Comparison of ENCODE assay signal across 14 mouse cellular contexts in genomic region chr9:123589240-123589910, GRCm38 (mm10). TPM values are rescaled to one million over a fixed set of nuclear protein-coding genes. Genes with fewer than 3 reads are reported as not detected.
A peak's percentile ranks its signal among the peaks of the same experiment; 100 is the strongest.
DNase-seq lines count a peak whose midpoint lies in the region; ATAC-seq lines count a peak whose summit lies in the region.
"Had no signal": no experiment of that assay in that cellular context is flagged by ENCODE, and none has a peak within 500 bp of the region (broad histone marks: within the 10 kb centered on the region; RNA-seq: fewer than 3 reads in every experiment).

No protein-coding gene starts in this region.

- no peaks in the 10 kb centered on the region for H3K27me3 ChIP-seq in intestine, embryonic 16.5 days (replicated peaks; ENCODE audit: control insufficient read depth, insufficient read depth, low read length)
- H3K27me3 ChIP-seq in kidney, embryonic 15.5 days = no peaks in the 10 kb centered on the region
- no peaks in the 10 kb centered on the region for H3K27me3 ChIP-seq in liver, embryonic 12.5 days (replicated peaks)
- no peaks in the 10 kb centered on the region for H3K27me3 ChIP-seq in forebrain, embryonic 16.5 days (replicated peaks; ENCODE audit: control insufficient read depth, insufficient read depth, low read length)
- H3K27me3 ChIP-seq: limb, embryonic 12.5 days; neural tube, embryonic 13.5 days had no signal

- H3K4me1 ChIP-seq in intestine, embryonic 16.5 days (ENCODE audit: control insufficient read depth, insufficient read depth, low read length) = peaks cover 8% of the 10 kb centered on the region; the same call in 1 of the 2 replicates
- no peaks in the 10 kb centered on the region for H3K4me1 ChIP-seq in kidney, embryonic 15.5 days
- H3K4me1 ChIP-seq in liver, embryonic 12.5 days = peaks cover 7% of the 10 kb centered on the region; the same call in 1 of the 2 replicates
- H3K4me1 ChIP-seq in forebrain, embryonic 16.5 days (replicated peaks; ENCODE audit: control insufficient read depth, insufficient read depth, low read length) = no peaks in the 10 kb centered on the region
- H3K4me1 ChIP-seq: neural tube, embryonic 13.5 days had no signal

- no peak overlapping the region for H3K4me3 ChIP-seq in intestine, embryonic 16.5 days (ENCODE audit: low read length)
- H3K4me3 ChIP-seq in kidney, embryonic 15.5 days (replicated peaks) = no peak overlapping the region
- H3K4me3 ChIP-seq in liver, embryonic 12.5 days = no peak overlapping the region
- no peak overlapping the region for H3K4me3 ChIP-seq in forebrain, embryonic 16.5 days (replicated peaks; ENCODE audit: low read length)
- H3K4me3 ChIP-seq: limb, embryonic 12.5 days; neural tube, embryonic 13.5 days had no signal

- H3K36me3 ChIP-seq in intestine, embryonic 16.5 days (ENCODE audit: control insufficient read depth, insufficient read depth, low read length) = peaks cover 4% of the 10 kb centered on the region; the same call in 1 of the 2 replicates
- peaks cover 57% of the 10 kb centered on the region for H3K36me3 ChIP-seq in kidney, embryonic 15.5 days
- peaks cover 59% of the 10 kb centered on the region for H3K36me3 ChIP-seq in liver, embryonic 12.5 days
- H3K36me3 ChIP-seq in forebrain, embryonic 16.5 days (ENCODE audit: control insufficient read depth, insufficient read depth) = peaks cover 20% of the 10 kb centered on the region

- peak; percentile 58 for DNase-seq in yolk sac, embryonic 10.5 days (ENCODE audit: low spot score)
- no peak for DNase-seq in adrenal gland, postnatal 25 days
- DNase-seq in lung, postnatal 25 days (ENCODE audit: low spot score) = no peak
- DNase-seq: cerebellum, adult 18-20 months; lung, postnatal 4 days; thymus, postnatal 25 days had no signal

- H3K9ac ChIP-seq in intestine, embryonic 16.5 days (ENCODE audit: low read depth, low read length) = no peak overlapping the region
- no peak overlapping the region for H3K9ac ChIP-seq in kidney, embryonic 15.5 days
- H3K9ac ChIP-seq in liver, embryonic 12.5 days = no peak overlapping the region
- no peak overlapping the region for H3K9ac ChIP-seq in forebrain, embryonic 16.5 days (replicated peaks; ENCODE audit: low read depth, low read length)
- H3K9ac ChIP-seq: limb, embryonic 12.5 days; neural tube, embryonic 13.5 days had no signal

- 52% methylated on average over 7 of the region's 7 CpGs for WGBS in intestine, embryonic 16.5 days
- 65% methylated on average over 7 of the region's 7 CpGs for WGBS in kidney, embryonic 15.5 days
- 47% methylated on average over 7 of the region's 7 CpGs for WGBS in liver, embryonic 12.5 days (ENCODE audit: insufficient replicate concordance)
- WGBS in forebrain, embryonic 16.5 days = 92% methylated on average over 7 of the region's 7 CpGs

- no peaks in the 10 kb centered on the region for H3K9me3 ChIP-seq in intestine, embryonic 16.5 days (ENCODE audit: control insufficient read depth, low read length)
- no peaks in the 10 kb centered on the region for H3K9me3 ChIP-seq in kidney, embryonic 15.5 days (replicated peaks)
- H3K9me3 ChIP-seq in liver, embryonic 12.5 days (replicated peaks) = no peaks in the 10 kb centered on the region
- H3K9me3 ChIP-seq in forebrain, embryonic 16.5 days (ENCODE audit: control insufficient read depth, low read length) = no peaks in the 10 kb centered on the region
- H3K9me3 ChIP-seq: limb, embryonic 12.5 days; neural tube, embryonic 13.5 days had no signal

- peak; percentile 99 for ATAC-seq in intestine, embryonic 16.5 days
- ATAC-seq in kidney, embryonic 15.5 days (replicated peaks; ENCODE audit: low FRiP score) = peak; percentile 70; the same call in 1 of the 2 replicates
- peak; percentile 79 for ATAC-seq in liver, embryonic 12.5 days
- ATAC-seq in forebrain, embryonic 16.5 days = no peak
- ATAC-seq: hindbrain, embryonic 16.5 days; midbrain, embryonic 16.5 days had no signal

- no peak overlapping the region for H3K4me2 ChIP-seq in intestine, embryonic 16.5 days (ENCODE audit: low read depth, low read length)
- H3K4me2 ChIP-seq in kidney, embryonic 15.5 days = no peak overlapping the region
- no peak overlapping the region for H3K4me2 ChIP-seq in liver, embryonic 12.5 days
- H3K4me2 ChIP-seq in forebrain, embryonic 16.5 days (ENCODE audit: low read length) = no peak overlapping the region
- H3K4me2 ChIP-seq: limb, embryonic 12.5 days; neural tube, embryonic 13.5 days had no signal

- H3K27ac ChIP-seq in intestine, embryonic 16.5 days (ENCODE audit: low read length) = peak overlapping the region; percentile 57; the same call in 1 of the 2 replicates
- no peak overlapping the region for H3K27ac ChIP-seq in kidney, embryonic 15.5 days
- H3K27ac ChIP-seq in liver, embryonic 12.5 days = no peak overlapping the region; the same call in 1 of the 2 replicates
- H3K27ac ChIP-seq in forebrain, embryonic 16.5 days (ENCODE audit: low read length) = no peak overlapping the region
- H3K27ac ChIP-seq: limb, embryonic 12.5 days; neural tube, embryonic 13.5 days had no signal

RNA-seq across cellular contexts. Expression of gene Slc6a20b, which starts 43.0 kb away (rescaled TPM):
- polyA plus RNA-seq in intestine, embryonic 16.5 days (2015; fragmentation: Nextera tagmentation; extraction: Ambion mirVana) = 0.57 and 0.76 TPM in 2 replicates
- polyA plus RNA-seq in kidney, embryonic 15.5 days (2015; fragmentation: Nextera tagmentation; extraction: Ambion mirVana) = 2.2 and 2.7 TPM in 2 replicates
- 0.10 and 0.14 TPM in 2 replicates for polyA plus RNA-seq in liver, embryonic 12.5 days (2016; fragmentation: Nextera tagmentation; extraction: Ambion mirVana)
- polyA plus RNA-seq in forebrain, embryonic 16.5 days (2015; fragmentation: Nextera tagmentation; extraction: Ambion mirVana) = 0.19 and 0.41 TPM in 2 replicates
- not detected in 2 replicates for total RNA-seq in adrenal gland, postnatal 25 days (2021)

RNA-seq across cellular contexts. Expression of gene Sacm1l, which starts 59.8 kb away (rescaled TPM):
- polyA plus RNA-seq in intestine, embryonic 16.5 days (2015; fragmentation: Nextera tagmentation; extraction: Ambion mirVana) = 74.4 and 87.4 TPM in 2 replicates
- polyA plus RNA-seq in kidney, embryonic 15.5 days (2015; fragmentation: Nextera tagmentation; extraction: Ambion mirVana) = 56.1 and 64.2 TPM in 2 replicates
- 36.3 and 36.7 TPM in 2 replicates for polyA plus RNA-seq in liver, embryonic 12.5 days (2016; fragmentation: Nextera tagmentation; extraction: Ambion mirVana)
- polyA plus RNA-seq in forebrain, embryonic 16.5 days (2015; fragmentation: Nextera tagmentation; extraction: Ambion mirVana) = 54.2 and 60.3 TPM in 2 replicates
- total RNA-seq in adrenal gland, postnatal 25 days (2021) = 76.0 and 110 TPM in 2 replicates
